Mouse (Mus musculus) liver, adult 2 months (tissue): ENCODE results near the gene Fbxl12.

Source experiments
- CTCF ChIP-seq: fragments of 200-500 bp; IDR thresholded peaks from 2 replicates; pipeline ENCODE4 v1.5.1; 2011; ENCODE audit warnings: low read depth, low read length, control low read depth
- POLR2A ChIP-seq: fragments of 200-500 bp; IDR thresholded peaks from 2 replicates; pipeline ENCODE4 v1.6.1; 2011; ENCODE audit warnings: low read length, control low read depth; ENCODE audit not compliant: insufficient read depth; ENCODE audit errors: extremely low read depth

DNA sequence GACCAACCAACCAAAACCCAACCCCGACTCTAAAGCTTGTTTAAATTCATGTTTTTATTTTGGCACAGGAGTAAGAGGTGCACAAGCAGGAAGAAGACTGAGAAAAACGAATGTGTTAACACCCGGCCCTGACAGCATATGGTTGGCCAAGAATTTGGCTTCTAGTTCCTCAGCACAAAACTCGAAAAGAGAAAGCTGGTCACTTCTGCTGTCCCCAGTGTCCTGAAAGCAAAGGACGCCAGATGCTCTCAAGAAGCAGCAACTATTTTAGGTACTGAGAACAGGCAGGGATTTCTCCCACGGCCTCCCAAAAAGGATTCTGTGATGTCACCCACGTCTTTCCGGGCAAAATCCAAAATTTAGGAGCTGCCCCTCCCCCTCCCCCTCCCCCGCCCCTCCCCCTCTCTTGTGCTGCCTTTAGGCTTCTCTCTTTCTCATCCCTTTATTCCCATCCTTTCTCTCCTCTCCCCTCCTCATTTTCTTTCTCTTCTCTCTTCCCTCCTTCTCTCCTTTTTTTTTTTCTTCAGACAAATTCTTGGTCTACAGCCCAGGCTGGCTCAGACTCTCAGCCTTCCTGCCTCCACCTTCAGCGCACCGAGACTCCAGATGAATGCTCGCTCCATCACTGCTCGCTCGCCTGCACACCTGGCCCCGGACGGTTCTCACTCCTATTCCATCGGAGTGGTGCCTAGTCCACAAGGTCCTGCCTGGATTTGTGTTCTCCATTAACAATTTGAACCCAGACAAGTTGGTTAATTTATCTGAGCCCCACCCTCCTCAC, 40.7 kb upstream of the Fbxl12 start:
- TF ChIP-seq POLR2A: no peak
- TF ChIP-seq CTCF: no peak
